Mouse (Mus musculus): ENCODE results near the gene Hnf1b. TPM values are rescaled to one million over a fixed set of nuclear protein-coding genes. Genes with fewer than 3 reads are reported as not detected.

Gene Hnf1b
- polyA plus RNA-seq, 1 experiment from 2014 or later: not detected

DNA sequence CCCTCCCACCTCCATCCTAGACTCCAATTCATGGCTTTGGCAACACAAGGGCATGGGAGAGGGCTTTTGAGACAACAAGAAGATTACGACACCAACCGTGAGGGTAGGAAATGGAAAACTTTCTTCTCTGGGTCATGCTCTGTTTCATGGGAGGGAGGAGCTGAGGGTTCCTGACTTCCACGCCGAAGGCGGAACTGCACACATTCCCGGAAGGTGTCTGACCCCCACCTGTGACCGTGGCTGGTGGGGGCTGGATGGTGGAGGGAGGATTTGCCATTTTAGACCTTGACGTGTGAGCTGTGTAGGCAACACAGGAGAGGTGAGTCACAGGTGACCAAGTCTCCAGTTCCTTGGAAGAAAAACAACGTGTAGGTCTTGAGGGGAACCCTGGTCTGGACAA, 33.9 kb downstream of the Hnf1b start:
- no peaks in the 10 kb centered on the region for H3K36me3 ChIP-seq
- WGBS: 90% methylated on average over 9 of the region's 9 CpGs
- H3K4me1 ChIP-seq: peaks cover 7% of the 10 kb centered on the region
- no peaks in the 10 kb centered on the region for H3K27me3 ChIP-seq (ENCODE audit: low read depth, poor library complexity, severe bottlenecking)
- no peak overlapping the region for H3K27ac ChIP-seq
- no peaks in the 10 kb centered on the region for H3K9me3 ChIP-seq (replicated peaks)
- H3K4me3 ChIP-seq: no peak overlapping the region
- no peak for DNase-seq (ENCODE audit: low spot score)

GRCm38 (mm10) chr11:83885175-83885574, 35.3 kb downstream of the Hnf1b start:
- DNase-seq (ENCODE audit: low spot score): no peak
- 91% methylated on average over 8 of the region's 8 CpGs for WGBS
- H3K9me3 ChIP-seq (replicated peaks): no peaks in the 10 kb centered on the region
- H3K27me3 ChIP-seq (ENCODE audit: low read depth, poor library complexity, severe bottlenecking): no peaks in the 10 kb centered on the region
- no peak overlapping the region for H3K4me3 ChIP-seq
- H3K36me3 ChIP-seq: no peaks in the 10 kb centered on the region
- peaks cover 7% of the 10 kb centered on the region for H3K4me1 ChIP-seq
- no peak overlapping the region for H3K27ac ChIP-seq

- H3K27ac ChIP-seq: no peak overlapping the region
- no peaks in the 10 kb centered on the region for H3K27me3 ChIP-seq (ENCODE audit: low read depth, poor library complexity, severe bottlenecking)
- DNase-seq (ENCODE audit: low spot score): no peak
- no peak overlapping the region for H3K4me3 ChIP-seq
- H3K36me3 ChIP-seq: no peaks in the 10 kb centered on the region
- 87% methylated on average over 3 of the region's 3 CpGs for whole genome bisulfite sequencing
- no peaks in the 10 kb centered on the region for H3K9me3 ChIP-seq (replicated peaks)
- H3K4me1 ChIP-seq: peaks cover 7% of the 10 kb centered on the region
These were observed 36.9 kb downstream of the Hnf1b start for GRCm38 (mm10) chr11:83886746-83887145.

DNA sequence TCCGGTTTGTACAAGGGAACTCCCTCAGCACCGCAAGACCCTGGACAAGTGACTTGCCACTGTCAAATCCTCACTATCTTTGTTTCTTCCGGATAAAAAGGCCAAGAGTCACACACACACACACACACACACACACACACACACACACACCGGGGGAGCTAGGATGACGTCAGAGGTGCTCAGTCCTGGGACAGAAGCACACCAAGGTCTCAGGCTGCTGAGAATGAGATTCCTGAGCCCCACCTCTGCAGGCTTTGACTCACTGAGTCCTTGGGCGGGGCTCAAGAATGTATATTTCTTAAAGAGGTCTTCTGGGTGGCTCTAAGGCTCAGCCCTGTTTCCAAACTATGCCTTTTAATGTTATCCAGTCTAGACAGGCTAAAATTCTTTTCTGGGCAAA, 41.5 kb downstream of the Hnf1b start:
- WGBS: 67% methylated on average over 6 of the region's 6 CpGs
- no peaks in the 10 kb centered on the region for H3K27me3 ChIP-seq (ENCODE audit: low read depth, poor library complexity, severe bottlenecking)
- DNase-seq (ENCODE audit: low spot score): no peak

DNA sequence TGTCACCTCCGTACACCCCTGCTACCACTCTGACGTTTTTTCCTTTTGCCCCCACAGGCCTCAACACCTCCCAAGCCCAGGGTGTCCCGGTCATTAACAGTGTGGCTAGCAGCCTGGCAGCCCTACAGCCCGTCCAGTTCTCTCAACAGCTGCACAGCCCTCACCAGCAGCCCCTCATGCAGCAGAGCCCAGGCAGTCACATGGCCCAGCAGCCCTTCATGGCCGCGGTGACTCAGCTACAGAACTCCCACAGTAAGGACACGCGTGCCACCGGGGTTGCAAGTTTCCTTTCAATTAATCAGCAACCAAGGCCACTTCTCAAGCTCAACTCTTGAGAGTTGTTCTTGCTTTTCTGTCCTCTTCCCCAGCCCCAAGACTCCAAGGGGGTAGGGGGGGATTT, 43.5 kb downstream of the Hnf1b start:
- H3K4me1 ChIP-seq: peaks cover 17% of the 10 kb centered on the region
- no peaks in the 10 kb centered on the region for H3K27me3 ChIP-seq (ENCODE audit: low read depth, poor library complexity, severe bottlenecking)
- H3K27ac ChIP-seq: no peak overlapping the region
- 73% methylated on average over 9 of the region's 9 CpGs for WGBS
- no peak overlapping the region for H3K4me3 ChIP-seq
- H3K9me3 ChIP-seq (replicated peaks): no peaks in the 10 kb centered on the region
- no peak for DNase-seq (ENCODE audit: low spot score)
- H3K36me3 ChIP-seq: no peaks in the 10 kb centered on the region

More for the DNA sequence above, 41.5 kb downstream of the Hnf1b start:
- H3K4me1 ChIP-seq: peaks cover 17% of the 10 kb centered on the region
- H3K36me3 ChIP-seq: no peaks in the 10 kb centered on the region
- H3K4me3 ChIP-seq: no peak overlapping the region
- H3K27ac ChIP-seq: no peak overlapping the region
- H3K9me3 ChIP-seq (replicated peaks): no peaks in the 10 kb centered on the region

DNA sequence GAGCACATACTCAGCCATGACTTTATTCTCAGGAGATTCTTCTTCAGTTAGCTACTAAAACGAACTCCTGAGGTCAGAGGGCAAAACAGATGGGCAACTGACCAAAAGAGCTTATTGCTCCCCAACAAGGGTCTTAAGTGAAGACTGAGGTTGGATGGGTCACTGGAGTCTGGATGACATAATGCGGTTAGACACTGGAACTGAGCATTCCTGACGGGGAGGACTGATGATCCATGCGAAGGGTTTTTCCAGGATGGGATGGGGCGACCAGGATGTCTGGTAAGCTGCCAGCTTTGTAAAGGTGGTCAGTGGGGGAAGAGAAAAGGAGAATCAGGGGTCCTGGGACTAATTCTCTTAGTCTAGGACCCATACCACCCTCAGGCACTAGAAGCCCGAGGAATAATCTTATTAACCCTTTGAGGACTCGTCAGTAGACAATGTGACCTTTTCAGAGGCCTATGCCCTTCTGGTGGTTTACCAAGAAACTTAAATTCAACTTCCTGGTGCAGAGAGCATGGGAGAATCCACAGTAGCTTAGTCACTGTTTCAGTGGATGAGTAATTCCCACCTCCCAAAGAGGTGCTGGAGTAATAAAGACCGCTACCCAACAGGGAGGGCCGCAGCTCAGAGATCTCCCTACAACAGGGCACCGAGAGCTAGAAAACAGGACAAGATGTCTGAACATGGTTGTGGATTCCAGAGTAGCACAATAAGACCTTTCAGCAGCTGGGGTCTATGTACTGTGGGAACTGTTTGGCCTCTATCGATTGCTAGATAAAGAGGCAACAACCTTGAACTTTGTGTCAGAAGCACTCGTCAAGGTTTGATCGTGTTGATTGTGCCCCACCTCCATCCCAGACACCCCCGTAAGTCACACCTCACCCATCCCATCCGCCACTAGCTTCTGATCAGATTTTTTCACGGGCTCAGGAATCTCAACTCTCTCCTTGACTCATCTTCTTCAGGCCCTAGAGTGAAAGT, 46.9 kb downstream of the Hnf1b start:
- no peaks in the 10 kb centered on the region for H3K9me3 ChIP-seq (replicated peaks)
- H3K27ac ChIP-seq: no peak overlapping the region
- WGBS: 86% methylated on average over 16 of the region's 16 CpGs
- no peak overlapping the region for H3K4me3 ChIP-seq
- no peaks in the 10 kb centered on the region for H3K36me3 ChIP-seq
- no peak for DNase-seq (ENCODE audit: low spot score)
- H3K27me3 ChIP-seq (ENCODE audit: low read depth, poor library complexity, severe bottlenecking): no peaks in the 10 kb centered on the region
- peaks cover 17% of the 10 kb centered on the region for H3K4me1 ChIP-seq

GRCm38 (mm10) chr11:83897569-83897968, 47.7 kb downstream of the Hnf1b start:
- no peak for DNase-seq (ENCODE audit: low spot score)
- no peak overlapping the region for H3K4me3 ChIP-seq
- no peak overlapping the region for H3K27ac ChIP-seq
- H3K36me3 ChIP-seq: no peaks in the 10 kb centered on the region
- H3K27me3 ChIP-seq (ENCODE audit: low read depth, poor library complexity, severe bottlenecking): no peaks in the 10 kb centered on the region
- H3K4me1 ChIP-seq: peaks cover 10% of the 10 kb centered on the region
- no peaks in the 10 kb centered on the region for H3K9me3 ChIP-seq (replicated peaks)
- 59% methylated on average over 7 of the region's 7 CpGs for WGBS

DNA sequence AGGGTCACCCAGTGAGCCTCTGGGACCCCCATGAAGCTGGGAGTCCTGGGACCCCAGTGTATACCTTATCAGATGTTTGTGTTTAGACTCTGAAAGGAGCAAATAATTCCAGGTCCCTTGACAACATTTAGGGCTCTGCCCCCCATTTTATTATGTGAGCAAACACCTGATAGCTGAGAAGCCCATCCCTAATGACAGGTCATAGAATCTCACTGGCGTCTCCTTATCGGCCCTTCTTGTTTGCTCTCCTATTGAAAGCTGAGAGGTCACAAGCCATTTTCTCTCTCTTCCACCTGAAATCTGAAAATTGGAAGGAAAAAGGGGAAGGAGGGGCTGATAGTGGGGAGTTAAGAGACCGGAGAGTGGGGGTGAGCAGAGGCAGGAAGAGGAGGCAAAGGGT, 52.9 kb downstream of the Hnf1b start:
- no peak overlapping the region for H3K4me3 ChIP-seq
- 84% methylated on average over 3 of the region's 3 CpGs for WGBS
- H3K36me3 ChIP-seq: no peaks in the 10 kb centered on the region
- no peaks in the 10 kb centered on the region for H3K27me3 ChIP-seq (ENCODE audit: low read depth, poor library complexity, severe bottlenecking)
- no peaks in the 10 kb centered on the region for H3K4me1 ChIP-seq
- H3K9me3 ChIP-seq (replicated peaks): no peaks in the 10 kb centered on the region
- H3K27ac ChIP-seq: no peak overlapping the region
- DNase-seq (ENCODE audit: low spot score): no peak

- Histone ChIP-seq H3K27me3 (ENCODE audit: low read depth, poor library complexity, severe bottlenecking) (no peaks in the 10 kb centered on the region), H3K4me3 (no peak overlapping the region), H3K4me1 (no peaks in the 10 kb centered on the region), H3K36me3 (no peaks in the 10 kb centered on the region), H3K27ac (no peak overlapping the region), H3K9me3 (replicated peaks) (no peaks in the 10 kb centered on the region)
- no peak for DNase-seq (ENCODE audit: low spot score)
- WGBS: 69% methylated on average over 5 of the region's 5 CpGs
These were observed 55.9 kb downstream of the Hnf1b start for GRCm38 (mm10) chr11:83905756-83906155.

DNA sequence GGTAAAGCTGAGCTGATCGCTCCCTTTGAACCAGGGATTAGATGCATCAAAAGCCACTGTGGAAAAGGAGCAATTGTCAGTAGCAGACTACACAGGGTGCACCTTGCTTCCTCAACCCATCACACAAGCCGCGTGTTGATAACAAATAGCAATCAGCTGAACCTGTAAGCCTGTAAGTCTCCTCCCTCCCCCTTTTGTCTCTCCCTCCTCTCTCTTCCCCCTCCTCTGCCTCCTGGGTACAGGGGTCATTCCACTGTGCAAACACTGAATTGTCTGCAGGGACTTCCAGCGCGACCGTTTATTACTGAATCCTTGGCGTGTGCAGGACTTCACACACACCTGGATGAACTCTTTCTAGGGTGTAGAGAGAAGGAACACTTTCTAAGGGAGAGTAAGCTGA, 58.5 kb downstream of the Hnf1b start:
- Histone ChIP-seq H3K4me3 (no peak overlapping the region), H3K27me3 (ENCODE audit: low read depth, poor library complexity, severe bottlenecking) (no peaks in the 10 kb centered on the region), H3K36me3 (no peaks in the 10 kb centered on the region), H3K9me3 (replicated peaks) (no peaks in the 10 kb centered on the region), H3K4me1 (no peaks in the 10 kb centered on the region), H3K27ac (no peak overlapping the region)
- WGBS: 57% methylated on average over 7 of the region's 7 CpGs
- no peak for DNase-seq (ENCODE audit: low spot score)

GRCm38 (mm10) chr11:83913824-83914311, 64.0 kb downstream of the Hnf1b start:
- Histone ChIP-seq H3K27ac (no peak overlapping the region), H3K4me1 (0 out of 2 replicates have a peak, but pooled peaks cover 4% of the 10 kb centered on the region), H3K9me3 (replicated peaks) (no peaks in the 10 kb centered on the region), H3K27me3 (ENCODE audit: low read depth, poor library complexity, severe bottlenecking) (no peaks in the 10 kb centered on the region), H3K36me3 (no peaks in the 10 kb centered on the region), H3K4me3 (no peak overlapping the region)
- WGBS: 25% methylated on average over 8 of the region's 8 CpGs
- no peak for DNase-seq (ENCODE audit: low spot score)

- WGBS: 82% methylated on average over 4 of the region's 4 CpGs
- Histone ChIP-seq H3K27ac (no peak overlapping the region), H3K36me3 (no peaks in the 10 kb centered on the region), H3K4me3 (no peak overlapping the region), H3K9me3 (replicated peaks) (no peaks in the 10 kb centered on the region), H3K27me3 (ENCODE audit: low read depth, poor library complexity, severe bottlenecking) (no peaks in the 10 kb centered on the region), H3K4me1 (0 out of 2 replicates have a peak, but pooled peaks cover 4% of the 10 kb centered on the region)
- DNase-seq (ENCODE audit: low spot score): no peak
These were observed 64.6 kb downstream of the Hnf1b start for GRCm38 (mm10) chr11:83914501-83914900.

DNA sequence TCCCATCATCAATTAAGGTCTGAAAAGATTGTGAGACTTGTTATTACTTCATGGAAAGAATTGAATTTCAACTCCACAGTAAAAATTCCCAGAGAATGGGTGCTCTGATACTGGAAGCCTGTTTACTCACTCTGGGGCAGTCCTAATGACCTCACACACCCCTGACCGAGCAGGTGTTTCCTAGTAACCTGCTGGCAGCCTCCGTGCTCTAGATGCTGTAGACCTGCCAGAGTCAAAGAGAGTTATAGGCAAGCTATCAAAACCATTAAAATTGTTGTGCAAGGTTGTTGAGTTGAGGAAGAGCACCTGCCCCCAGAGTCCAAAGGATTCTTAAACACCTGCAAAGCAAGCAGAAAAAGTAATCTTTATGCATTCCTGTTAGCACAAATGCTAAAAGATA, 72.7 kb downstream of the Hnf1b start:
- 74% methylated on average over 2 of the region's 2 CpGs for WGBS
- no peaks in the 10 kb centered on the region for H3K9me3 ChIP-seq (replicated peaks)
- H3K27me3 ChIP-seq (ENCODE audit: low read depth, poor library complexity, severe bottlenecking): 0 out of 2 replicates have a peak, but pooled peaks cover 6% of the 10 kb centered on the region
- H3K4me1 ChIP-seq: peaks cover 6% of the 10 kb centered on the region; the same call in 1 of the 2 replicates
- no peaks in the 10 kb centered on the region for H3K36me3 ChIP-seq
- no peak overlapping the region for H3K27ac ChIP-seq
- H3K4me3 ChIP-seq: no peak overlapping the region
- DNase-seq (ENCODE audit: low spot score): no peak

Data from limb, embryonic 10.5 days (tissue).